Mouse (Mus musculus): ENCODE data around the gene Erich3.

Gene Erich3

DNA sequence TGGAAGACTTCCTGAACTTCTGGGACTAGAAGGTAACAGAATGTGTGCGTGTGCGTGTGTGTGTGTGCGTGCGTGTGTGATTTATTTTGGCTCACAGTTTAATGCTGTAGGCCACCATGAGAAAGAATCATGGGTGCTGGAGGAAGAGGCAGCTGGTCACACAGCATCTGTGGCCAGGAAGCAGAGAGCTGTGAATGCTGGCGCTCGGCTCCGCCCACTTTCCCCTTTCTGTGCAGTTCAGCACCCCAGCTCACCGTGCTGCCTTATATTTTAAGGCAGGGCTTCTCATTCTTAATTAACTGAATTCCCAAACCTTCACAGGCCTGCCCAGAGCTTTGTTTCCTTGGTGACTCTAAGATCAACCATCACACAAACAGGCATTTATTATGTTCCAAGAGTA is 9.7 kb downstream of the Erich3 start:
- DNase-seq (ENCODE audit: low spot score), result peak; percentile 46

DNA sequence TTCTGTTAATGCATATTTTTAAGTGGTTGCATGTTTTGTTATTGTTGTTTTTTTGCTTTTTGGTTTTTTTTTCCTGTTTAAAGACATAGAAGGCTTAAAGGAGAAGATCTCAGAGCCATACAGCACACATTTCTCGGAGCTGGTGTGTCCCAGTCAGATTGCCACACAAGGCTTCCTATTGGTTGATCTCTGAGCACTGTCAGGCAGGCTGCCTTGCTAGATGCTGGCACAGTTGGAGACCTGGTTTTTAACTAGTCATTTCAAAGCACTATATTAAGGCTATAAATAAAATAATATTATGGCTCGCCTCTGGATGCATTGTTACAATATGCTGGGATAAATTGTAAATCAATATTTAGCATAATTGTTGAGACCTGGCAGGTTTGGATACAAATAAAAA is 18.9 kb downstream of the Erich3 start:
- no peak for DNase-seq (ENCODE audit: low spot score)

DNA sequence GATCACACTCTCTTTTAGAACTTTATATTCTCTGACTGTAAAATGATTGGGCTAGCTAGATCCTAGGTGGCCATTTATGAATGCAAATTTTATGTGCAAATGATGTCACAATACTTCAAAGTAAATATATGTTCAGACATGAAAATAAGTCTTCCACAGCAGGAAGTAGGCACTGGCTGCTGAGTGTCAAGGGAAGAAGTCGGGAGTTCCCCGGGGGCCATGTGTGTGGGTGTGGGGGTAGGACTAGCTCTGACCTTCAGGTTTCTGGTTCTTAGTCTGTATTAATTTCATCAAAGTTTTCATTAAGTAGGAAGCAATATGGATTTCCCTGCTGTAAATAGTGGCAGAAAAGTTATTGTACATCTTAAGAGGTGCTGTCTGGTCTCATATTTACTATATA is 20.0 kb downstream of the Erich3 start:
- DNase-seq (ENCODE audit: low spot score), result no peak

DNA sequence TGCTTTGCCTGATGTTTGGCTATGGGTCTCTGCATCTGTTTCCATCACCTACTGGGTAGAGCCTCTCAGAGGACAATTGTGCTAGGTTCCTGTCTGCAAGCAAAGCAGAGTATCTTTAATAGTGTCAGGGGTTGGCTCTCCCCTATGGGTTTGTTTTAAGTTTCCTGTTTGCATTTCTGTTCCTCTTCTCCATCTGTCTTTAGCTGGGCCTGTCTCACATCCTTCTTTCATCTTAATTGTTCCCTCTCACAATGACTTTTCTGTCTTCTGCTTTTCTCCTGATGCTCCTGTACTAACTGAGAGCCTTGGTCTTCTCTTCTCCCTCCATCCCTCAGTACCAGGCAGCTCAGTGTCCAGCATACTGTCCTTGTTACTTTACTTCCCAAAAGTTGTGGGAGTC is 26.6 kb downstream of the Erich3 start:
- no peak for DNase-seq (ENCODE audit: low spot score)

DNA sequence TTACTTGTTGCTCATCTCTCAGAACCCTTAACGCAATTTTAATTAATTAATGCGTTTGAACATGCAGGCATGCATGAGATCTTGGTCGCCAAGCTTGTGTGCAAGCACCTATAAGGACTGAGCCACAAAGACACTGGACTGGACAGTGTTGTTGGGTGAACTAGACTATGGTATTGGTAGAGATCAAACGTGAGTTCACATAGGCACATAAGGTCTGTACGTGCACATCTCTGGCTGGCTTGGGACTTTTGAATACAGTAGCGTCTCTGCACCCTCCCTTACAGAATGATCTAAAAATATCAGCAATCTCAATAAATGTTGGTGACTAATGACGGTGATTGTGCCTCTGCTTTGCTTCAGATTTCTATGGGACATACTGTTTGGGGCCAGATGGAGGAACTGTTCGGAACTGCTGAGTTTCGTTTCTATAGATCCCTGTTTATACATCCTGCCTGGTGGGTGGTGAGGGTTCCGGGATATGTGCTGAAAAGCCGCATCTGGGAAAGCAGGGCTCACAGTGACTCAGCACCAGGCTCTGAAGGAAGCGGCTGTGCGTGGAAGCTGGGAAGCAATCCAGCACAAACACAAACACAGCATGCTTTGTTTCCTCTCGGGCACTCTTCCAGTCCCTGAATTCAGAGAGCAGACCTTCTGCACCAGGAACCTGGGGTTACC is 28.4 kb downstream of the Erich3 start:
- DNase-seq (ENCODE audit: low spot score), result no peak

DNA sequence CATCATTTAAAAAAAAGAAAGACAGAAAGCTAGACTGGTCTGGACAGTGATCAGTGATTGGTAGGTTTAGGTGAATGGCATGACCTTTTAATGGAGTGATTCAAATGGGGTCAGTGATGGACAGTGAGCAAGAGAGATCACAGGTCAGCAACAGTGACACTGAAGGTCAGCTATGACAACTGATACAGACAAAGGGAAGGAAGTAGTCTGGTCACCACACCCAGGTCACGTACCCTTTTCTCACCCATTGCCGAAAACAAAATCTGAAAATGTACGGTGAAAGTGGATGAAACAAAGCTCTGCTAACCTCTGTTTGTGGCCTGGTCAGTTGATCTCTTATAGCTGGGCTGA is 28.9 kb downstream of the Erich3 start:
- no peak for DNase-seq (ENCODE audit: low spot score)

DNA sequence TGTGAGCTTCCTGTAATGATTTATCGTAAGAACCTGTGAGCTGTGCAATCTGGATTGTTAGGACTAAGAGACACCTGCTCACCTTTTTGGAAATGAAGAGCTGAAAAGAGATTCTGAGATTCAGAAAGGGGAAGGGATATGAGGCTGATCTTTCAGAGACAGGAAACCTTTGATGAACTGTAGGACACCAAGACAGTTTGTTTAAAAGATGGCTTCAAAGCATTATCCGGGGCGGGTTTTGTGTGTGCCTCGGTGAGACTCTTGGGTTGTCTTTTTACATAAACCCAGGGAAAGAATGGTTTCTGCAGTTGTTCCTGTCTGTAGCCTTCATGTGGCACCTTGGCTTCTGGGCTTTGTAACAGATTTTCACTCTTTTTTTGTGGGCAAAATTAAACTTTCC is 30.2 kb downstream of the Erich3 start:
- no peak for DNase-seq (ENCODE audit: low spot score)

DNA sequence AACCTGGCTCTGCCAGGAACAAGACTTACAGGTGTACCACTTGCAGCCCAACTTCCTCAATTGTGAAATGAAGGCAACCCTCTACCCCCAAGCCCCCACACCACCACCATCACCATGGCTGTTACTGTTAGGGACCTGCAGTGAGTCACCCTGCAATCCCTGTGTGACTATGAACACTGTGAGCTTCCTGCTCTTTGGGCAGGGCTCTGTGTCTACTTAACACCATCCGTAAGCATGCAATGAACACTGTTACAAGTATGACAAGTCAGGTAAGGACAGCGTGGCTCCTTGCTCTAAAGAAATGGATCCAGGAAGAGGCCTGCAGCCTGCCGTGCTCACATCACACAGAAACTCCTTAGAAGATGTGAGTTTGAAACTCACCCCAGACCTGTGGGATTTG is 33.0 kb downstream of the Erich3 start:
- no peak for DNase-seq (ENCODE audit: low spot score)

DNA sequence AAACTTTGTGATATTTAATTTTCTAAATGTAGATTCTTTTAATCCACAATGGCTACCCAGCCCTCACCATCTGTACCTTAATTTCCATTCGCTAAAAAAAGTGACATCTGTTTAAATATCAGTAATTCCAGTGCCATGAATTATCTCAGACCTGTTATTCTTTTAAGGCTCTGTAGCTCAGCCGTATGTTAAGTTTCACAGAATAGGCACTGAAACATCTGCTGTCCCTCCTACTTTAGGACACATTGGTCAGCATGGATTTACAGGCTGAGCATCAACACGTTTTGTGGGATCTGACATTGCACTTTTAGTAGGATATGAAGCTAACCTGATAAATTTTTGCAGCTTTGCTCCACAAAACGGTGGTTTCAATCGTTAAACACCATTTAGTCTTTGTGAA is 35.2 kb downstream of the Erich3 start:
- no peak for DNase-seq (ENCODE audit: low spot score)

DNA sequence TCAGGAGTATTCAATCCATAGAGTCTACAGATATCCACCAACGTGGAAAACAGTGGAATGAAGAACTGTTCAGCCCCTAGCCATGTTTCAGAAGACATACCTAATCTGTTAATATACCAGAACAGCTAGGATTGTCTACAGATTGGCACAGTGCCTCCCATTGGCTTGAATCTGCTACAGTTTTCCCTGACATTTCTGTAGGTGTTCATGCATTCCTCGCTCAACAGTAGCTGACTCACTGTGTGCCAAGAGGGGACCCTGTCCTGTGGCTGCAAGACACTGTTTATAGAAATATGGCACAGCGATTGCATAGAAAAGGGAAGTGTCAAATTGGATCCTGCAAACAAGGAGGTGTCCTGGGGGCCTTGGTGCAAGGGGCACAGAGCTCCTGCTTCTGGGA is 36.6 kb downstream of the Erich3 start:
- DNase-seq (ENCODE audit: low spot score), result no peak

DNA sequence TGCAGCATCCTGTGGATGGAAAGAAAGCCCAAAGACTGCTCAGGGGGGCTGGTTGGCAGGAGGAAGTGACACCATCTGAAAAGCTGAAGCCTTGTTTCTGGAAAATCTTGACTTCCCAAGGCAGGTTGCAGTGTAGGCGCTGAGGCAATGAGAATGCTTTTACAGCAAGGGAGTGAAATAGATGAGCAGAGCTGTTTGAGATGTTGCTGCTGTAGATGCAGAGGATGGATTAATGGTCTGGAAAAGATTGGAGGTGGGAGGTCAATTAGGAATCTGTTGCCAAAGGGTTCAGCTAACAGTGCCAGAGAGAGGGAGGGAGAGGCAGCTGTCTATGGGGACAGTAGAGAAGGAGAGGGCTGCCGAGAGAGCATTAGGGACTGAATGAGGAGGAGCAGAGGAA is 37.1 kb downstream of the Erich3 start:
- peak; percentile 28 for DNase-seq (ENCODE audit: low spot score)

DNA sequence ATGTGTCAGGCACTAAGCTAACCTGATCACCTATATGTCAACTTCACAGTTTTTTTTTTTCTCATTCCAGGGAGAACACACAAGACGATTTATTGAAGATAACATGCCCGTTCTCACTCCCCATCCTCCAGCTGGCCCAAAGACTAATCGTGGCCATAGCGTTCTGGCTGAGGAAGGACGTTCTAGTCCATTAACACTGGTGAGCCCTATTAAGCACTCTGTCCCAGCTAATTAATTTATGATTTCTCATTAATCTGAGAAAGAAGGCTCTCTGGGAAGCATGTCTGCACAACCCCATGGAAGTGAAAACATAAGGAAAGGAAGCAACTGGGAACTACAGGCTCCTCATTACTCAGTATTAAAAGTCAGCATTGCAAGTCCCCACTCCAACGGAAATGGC is 41.1 kb downstream of the Erich3 start:
- no peak for DNase-seq (ENCODE audit: low spot score)

DNA sequence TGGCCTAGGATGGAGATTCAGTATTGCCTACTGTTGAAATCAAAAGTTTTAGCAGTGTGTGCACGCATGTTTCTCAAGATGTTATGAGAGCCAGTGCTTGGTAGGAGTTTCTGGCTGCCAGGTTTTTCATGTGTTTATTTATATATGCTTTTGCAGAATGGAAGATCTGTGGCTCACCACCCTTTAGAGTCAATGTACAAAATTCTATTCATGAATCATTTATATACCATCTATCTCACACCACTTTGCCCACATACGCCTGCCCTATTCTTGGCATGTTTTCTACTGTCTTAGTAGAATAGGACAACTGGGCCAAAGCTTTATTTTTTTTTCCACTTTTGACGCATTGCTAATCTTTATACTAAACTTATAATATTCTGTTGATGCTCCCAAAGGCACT is 44.5 kb downstream of the Erich3 start:
- DNase-seq (ENCODE audit: low spot score), result no peak

DNA sequence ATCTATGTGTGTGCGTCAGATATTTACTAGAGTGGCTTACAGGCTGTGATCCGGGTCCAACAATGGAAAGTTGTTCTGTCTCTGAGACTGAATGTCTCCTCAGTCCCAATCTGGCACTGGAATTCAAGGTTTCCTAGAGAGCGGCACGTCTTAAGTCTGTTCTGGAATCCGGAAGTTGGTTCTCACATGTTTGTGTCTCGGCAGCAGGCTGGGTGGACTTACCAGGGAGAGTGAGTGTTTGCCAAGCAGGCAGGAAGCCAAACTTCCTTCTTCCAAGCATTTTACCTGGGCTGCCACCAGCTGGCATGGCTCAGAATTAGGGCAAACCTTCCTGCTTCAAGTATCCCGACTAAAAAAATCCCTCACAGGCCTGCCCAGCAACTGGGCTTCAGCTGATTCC is 59.5 kb downstream of the Erich3 start:
- no peak for DNase-seq (ENCODE audit: low spot score)

DNA sequence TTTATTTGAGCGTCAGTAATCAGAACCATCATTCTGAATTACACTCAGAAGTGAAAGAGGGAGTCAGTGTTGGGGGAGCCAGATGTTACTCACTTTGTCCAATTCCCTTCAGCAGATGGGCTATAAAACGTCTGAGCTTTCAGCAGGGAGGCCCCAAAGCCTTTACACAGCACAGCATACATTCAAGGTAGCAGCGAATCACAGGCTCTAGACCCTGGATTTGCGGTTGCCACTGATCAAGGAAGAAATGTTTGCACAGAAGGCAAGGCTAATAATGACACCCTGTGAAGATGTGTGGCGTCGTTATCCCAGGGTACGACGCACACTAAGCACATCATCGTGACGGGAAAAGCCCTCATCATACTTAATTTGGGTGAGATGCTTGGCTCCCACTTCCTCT is 67.8 kb downstream of the Erich3 start:
- peak; percentile 44 for DNase-seq (ENCODE audit: low spot score)

DNA sequence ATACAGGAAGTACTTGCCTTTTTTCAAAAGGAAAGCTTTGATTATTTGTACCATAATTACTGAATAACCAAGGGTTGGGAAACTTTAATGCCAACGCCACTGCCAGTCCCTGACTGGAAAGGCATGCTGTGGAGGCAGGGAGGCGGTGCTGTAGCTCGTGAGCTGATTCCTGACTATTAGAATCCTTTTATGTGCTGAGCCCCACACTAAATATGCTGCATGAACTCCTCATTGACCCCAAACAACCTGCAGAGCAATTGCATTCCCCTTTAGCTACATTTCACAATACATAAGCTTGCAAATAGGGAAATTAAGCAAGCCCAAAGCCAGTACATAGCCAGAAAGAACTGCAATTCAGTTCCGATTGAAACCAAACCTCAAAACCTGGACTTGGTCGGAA is 77.8 kb downstream of the Erich3 start:
- DNase-seq (ENCODE audit: low spot score), result no peak

DNA sequence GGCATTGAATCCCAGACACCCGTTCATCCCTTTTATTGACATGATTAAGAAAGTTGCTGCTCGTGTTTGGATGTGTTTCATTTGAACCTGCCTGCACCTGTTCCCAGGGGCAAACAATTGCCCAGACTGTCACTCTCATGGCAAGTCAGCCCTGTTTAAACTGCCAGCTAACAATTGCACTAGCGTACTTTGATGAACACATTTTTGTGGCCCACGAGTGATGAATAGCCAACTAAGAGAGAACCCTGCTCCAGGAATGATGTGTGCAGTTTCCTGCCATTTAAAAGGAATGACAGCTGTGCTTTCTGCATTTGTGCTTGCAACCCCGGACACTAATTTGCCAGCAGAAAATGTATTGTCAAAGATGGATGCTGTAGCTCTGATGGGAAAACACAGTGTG is 79.3 kb downstream of the Erich3 start:
- peak; percentile 17 for DNase-seq (ENCODE audit: low spot score)

DNA sequence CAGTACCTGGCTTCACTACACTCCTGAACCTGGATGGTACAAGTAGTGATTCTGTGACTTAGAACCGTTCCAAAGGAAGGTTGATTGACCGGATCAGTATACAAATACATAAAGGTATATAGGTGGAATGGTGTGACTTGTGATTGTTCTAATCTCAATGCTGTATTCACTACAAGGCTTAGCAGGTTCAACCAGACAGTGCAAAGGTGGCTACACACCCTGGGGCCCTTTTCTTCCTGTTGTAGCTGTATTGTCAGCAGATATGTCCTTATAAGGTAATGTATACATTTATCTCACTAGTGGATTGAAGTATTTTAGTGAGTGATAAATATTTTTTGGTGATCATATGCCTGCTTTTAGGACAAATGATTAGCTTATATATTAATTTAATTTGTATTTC is 80.7 kb downstream of the Erich3 start:
- DNase-seq (ENCODE audit: low spot score), result no peak

DNA sequence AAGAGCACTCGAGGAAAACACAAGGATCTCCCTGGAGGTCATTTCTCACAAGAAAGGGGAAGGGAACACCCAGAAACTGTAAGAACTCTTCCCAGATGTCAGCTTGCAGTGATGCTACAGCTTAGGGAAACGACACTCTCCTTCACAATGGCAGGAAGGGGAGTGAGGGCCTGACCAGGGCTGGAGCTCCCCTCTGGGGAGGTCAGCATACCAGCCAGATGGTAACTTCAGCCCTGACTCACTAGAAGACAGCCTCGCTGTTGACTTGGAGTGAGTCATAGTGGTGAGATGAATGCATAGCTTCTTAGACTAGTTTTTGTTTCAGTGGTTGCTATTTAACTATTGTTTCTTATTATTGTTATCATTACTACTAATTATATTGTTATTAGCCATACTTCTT is 90.8 kb downstream of the Erich3 start:
- no peak for DNase-seq (ENCODE audit: low spot score)

DNA sequence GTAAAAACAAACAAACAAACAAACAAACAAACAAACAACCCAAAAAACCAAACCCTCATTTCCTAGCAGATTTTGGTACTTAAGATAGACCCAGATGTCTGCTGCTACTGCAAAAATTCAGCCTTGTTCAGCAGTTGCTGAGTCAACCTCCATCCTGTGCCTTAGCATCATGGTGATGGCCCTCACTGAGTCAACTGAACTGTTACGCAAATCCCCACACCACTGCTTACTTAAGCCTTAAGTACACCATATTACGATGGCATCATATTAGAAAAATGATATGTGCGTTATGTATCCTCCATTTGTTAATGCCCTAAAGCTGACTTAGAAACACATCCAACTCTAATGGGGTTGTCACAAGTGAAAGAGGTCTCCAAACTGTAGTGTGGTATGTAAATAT is 91.6 kb downstream of the Erich3 start:
- DNase-seq (ENCODE audit: low spot score), result no peak

DNA sequence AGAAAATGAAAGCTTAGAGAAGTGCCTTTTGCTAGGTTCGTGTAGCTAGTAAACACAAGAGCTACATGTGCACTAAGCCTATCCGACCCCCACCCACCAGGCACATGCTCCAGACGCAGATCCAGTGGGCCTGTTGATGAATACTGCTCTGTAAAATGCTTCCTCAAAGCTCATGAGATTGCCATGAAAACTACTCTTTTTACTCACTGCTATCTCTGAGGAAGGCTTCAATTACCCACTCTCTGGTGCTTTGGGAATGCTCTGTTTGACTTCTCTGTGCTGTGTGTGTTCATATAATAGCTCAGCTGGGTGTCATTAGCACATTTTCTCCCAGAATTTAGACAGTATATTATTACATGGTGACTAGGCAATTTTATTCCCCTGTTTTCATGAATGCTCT is 94.4 kb downstream of the Erich3 start:
- DNase-seq (ENCODE audit: low spot score), result no peak

DNA sequence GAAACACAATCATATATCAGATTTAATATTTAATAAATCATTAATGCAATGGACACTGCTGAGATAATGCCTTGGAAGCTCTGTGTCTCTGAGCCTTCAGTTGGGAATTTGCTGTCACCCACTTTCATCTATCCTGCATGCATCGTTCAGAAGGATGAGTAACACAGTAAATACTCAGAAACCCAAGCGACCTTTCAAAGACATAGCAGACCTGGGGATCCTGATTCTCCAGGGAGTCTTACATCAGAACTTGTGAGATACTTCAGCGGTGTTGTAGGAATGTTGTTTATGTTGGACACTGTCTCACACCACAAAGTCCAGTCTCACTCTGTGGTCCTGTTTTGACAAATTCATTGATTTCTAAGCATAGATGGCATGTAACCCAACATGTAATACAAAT is 97.4 kb downstream of the Erich3 start:
- no peak for DNase-seq (ENCODE audit: low spot score)

DNA sequence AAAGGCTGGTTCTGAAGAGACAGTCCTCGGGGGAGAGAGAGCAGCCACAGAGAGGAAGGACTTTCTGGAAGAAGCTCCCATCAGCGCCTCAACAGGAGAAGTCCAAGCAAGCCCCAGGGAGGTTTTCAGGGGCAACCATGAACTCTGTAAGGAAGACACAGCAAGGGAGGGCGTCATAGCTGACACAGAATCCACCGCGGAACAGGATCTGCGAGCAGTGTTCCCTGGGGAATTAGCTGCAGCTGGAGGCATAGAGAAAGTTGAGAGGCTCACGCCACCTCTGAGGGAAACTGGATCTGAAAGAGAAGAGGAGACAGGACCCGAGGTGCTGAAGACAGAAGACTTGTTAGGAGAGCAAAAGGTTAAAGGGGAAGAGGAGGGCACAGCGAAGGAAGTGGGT is 99.7 kb downstream of the Erich3 start:
- no peak for DNase-seq (ENCODE audit: low spot score)

DNA sequence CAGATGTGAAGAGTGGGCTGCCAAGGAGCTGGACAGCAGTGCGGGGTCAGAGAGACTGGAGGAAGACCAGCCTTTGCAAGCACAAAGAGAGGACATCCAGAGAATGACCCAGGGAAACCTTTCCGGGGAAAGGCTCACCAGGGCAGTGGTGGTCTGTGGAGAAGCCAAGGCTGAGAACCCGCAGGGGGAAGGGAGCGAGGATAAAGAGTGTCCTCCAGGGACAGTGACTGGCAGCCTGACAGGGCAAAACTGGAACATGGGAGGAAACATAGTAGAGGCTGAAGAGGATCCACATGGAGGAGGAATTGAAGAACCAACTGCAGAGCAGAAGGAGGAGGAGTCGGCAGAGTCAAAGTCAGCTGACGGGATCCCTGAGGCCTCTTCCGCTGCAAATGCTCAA is 100.5 kb downstream of the Erich3 start:
- no peak for DNase-seq (ENCODE audit: low spot score)

DNA sequence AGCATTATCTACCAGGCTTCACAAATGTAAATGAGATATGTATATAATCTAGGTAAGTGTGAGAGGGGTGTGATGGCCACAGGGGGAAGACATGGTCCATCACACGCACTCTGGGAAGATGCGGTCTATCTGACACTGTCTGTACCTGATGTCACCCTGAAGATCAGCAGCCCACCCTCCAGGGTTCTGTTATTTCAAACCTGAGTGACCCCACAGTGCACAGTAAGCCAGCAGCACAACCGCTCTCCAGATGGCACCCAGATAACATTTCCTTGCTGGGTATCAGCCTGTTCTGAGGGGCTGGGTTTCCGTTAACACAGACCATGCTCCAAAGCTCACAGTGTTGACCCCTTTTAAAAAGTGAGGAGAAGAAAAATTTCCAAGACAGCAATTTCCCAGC is 102.7 kb downstream of the Erich3 start:
- DNase-seq (ENCODE audit: low spot score), result no peak

Measured in retina, embryonic 14.5 days (tissue).